Mouse (Mus musculus): Measurements from ENCODE around the gene Nap1l4. TPM values are rescaled to one million over a fixed set of nuclear protein-coding genes. Genes with fewer than 3 reads are reported as not detected.

Nap1l4 gene
- total RNA-seq, 2 experiments from 2014 or later, result 130 to 138 TPM

GRCm38 (mm10) chr7:143481806-143482387, 67.0 kb downstream of the Nap1l4 start:
- DNase-seq (ENCODE audit: low spot score in 2 of 2), result no peak

- peak; percentile 41 to 42 for DNase-seq (ENCODE audit: low spot score in 2 of 2)
Observed at GRCm38 (mm10) chr7:143480498-143480897, 68.4 kb downstream of the Nap1l4 start.

GRCm38 (mm10) chr7:143477800-143478199, 71.1 kb downstream of the Nap1l4 start:
- no peak for DNase-seq (ENCODE audit: low spot score in 2 of 2)

GRCm38 (mm10) chr7:143476702-143477335, 72.1 kb downstream of the Nap1l4 start:
- no peak for DNase-seq (ENCODE audit: low spot score in 2 of 2)

GRCm38 (mm10) chr7:143475876-143476275, 73.0 kb downstream of the Nap1l4 start:
- DNase-seq (ENCODE audit: low spot score in 2 of 2), result no peak

GRCm38 (mm10) chr7:143474811-143475210, 74.1 kb downstream of the Nap1l4 start:
- DNase-seq (ENCODE audit: low spot score in 2 of 2), result no peak

GRCm38 (mm10) chr7:143473347-143474101, 75.4 kb downstream of the Nap1l4 start, which contains the start of gene Slc22a18:
Slc22a18 (plus strand) TSS chr7:143473736.
- no peak for DNase-seq (ENCODE audit: low spot score in 2 of 2)

GRCm38 (mm10) chr7:143469946-143470345, 79.0 kb downstream of the Nap1l4 start:
- peak; percentile 58 to 64 for DNase-seq (ENCODE audit: low spot score in 2 of 2)

- DNase-seq (ENCODE audit: low spot score in 2 of 2), result no peak
Observed at GRCm38 (mm10) chr7:143467714-143468113, 81.2 kb downstream of the Nap1l4 start.

GRCm38 (mm10) chr7:143466099-143466677, 82.7 kb downstream of the Nap1l4 start:
- peak; percentile 76 to 85 for DNase-seq (ENCODE audit: low spot score in 2 of 2)

- no peak for DNase-seq (ENCODE audit: low spot score in 2 of 2)
Observed at GRCm38 (mm10) chr7:143464811-143465560, 83.9 kb downstream of the Nap1l4 start.

GRCm38 (mm10) chr7:143463865-143464415, 85.0 kb downstream of the Nap1l4 start:
- DNase-seq (ENCODE audit: low spot score in 2 of 2), result peak; percentile 73 to 75

Small RNAs within 50 kb of the gene (microRNA-seq; reads per million reads assigned to microRNA genes)
- 0 to 0.45 reads per million in 2 experiments for gene Mir7064

Other genes with a start within 250 kb of the Nap1l4 start
- 10 to 100 TPM in 1 of 2 experiments, 1 to 10 TPM in 1; 9.7 to 14.5 TPM for gene Cdkn1c, start 88.1 kb downstream of the Nap1l4 start, total RNA-seq (2021)
- under 1 TPM; 0.21 to 0.36 TPM for gene Slc22a18, start 75.4 kb downstream of the Nap1l4 start, total RNA-seq (2021)
- not detected for gene Phlda2, start 46.0 kb downstream of the Nap1l4 start, total RNA-seq (2021)
- 10 to 100 TPM; 53.8 to 62.8 TPM for gene Cars, start 51.0 kb upstream of the Nap1l4 start, total RNA-seq (2021)
- under 1 TPM; 0.12 to 0.23 TPM for gene Tnfrsf26, start 79.6 kb upstream of the Nap1l4 start, total RNA-seq (2021)
- gene Tnfrsf22, start 100.6 kb upstream of the Nap1l4 start, total RNA-seq (2021), result 1 to 10 TPM; 2.1 to 2.9 TPM
- gene Tnfrsf23, start 136.8 kb upstream of the Nap1l4 start, total RNA-seq (2021), result 1 to 10 TPM; 1.3 to 1.6 TPM
- 10 to 100 TPM; 36.3 to 40.9 TPM for gene Osbpl5, start 207.9 kb upstream of the Nap1l4 start, total RNA-seq (2021)
- not detected for gene Mrgprg, start 217.9 kb upstream of the Nap1l4 start, total RNA-seq (2021)
- gene Mrgpre, start 235.4 kb upstream of the Nap1l4 start, total RNA-seq (2021), result 1 to 10 TPM; 5.5 to 6.1 TPM